Mouse (Mus musculus) neural tube, embryonic 14.5 days (tissue): ENCODE measurements around the gene Tmcc1. TPM values are rescaled to one million over a fixed set of nuclear protein-coding genes. Genes with fewer than 3 reads are reported as not detected.
A peak's percentile ranks its signal among the peaks of the same experiment; 100 is the strongest.

Source experiments
- ATAC-seq: fragments of 200-750 bp; cut with Nextera tagmentation; 2 replicates; pipeline ENCODE4 v1.8.0; 2017; ENCODE audit warnings: low read depth, mild to moderate bottlenecking, moderate TSS enrichment, moderate library complexity
- H3K27ac ChIP-seq: fragments of 300-500 bp; sonication (generic); 2 replicates; pipeline ENCODE4 v1.5.1; 2014; ENCODE audit warnings: low read depth, mild to moderate bottlenecking, control low read depth, low read length, moderate library complexity, mixed read lengths
- H3K27me3 ChIP-seq: fragments of 300-500 bp; sonication (generic); 2 replicates; pipeline ENCODE4 v1.6.1; 2014; ENCODE audit warnings: low read length; ENCODE audit not compliant: control insufficient read depth, insufficient read depth
- H3K36me3 ChIP-seq: fragments of 300-500 bp; sonication (generic); 2 replicates; pipeline ENCODE4 v1.6.1; 2014; ENCODE audit warnings: low read length, mixed read lengths; ENCODE audit not compliant: control insufficient read depth, insufficient read depth
- H3K4me1 ChIP-seq: fragments of 300-500 bp; sonication (generic); 2 replicates; pipeline ENCODE4 v1.6.1; 2014; ENCODE audit warnings: low read length; ENCODE audit not compliant: control insufficient read depth, insufficient read depth
- H3K4me2 ChIP-seq: fragments of 300-500 bp; sonication (generic); 2 replicates; pipeline ENCODE4 v1.6.1; 2014; ENCODE audit warnings: mild to moderate bottlenecking, low read depth, low read length, control low read depth
- H3K4me3 ChIP-seq: fragments of 300-500 bp; sonication (generic); 2 replicates; pipeline ENCODE4 v1.5.1; 2014; ENCODE audit warnings: low read depth, low read length, control low read depth, mixed read lengths
- H3K9ac ChIP-seq: fragments of 300-500 bp; sonication (generic); replicated peaks from 2 replicates; pipeline ENCODE4 v1.6.1; 2014; ENCODE audit warnings: low read depth, mild to moderate bottlenecking, control low read depth, low read length, mixed read lengths
- H3K9me3 ChIP-seq: fragments of 300-500 bp; sonication (generic); 2 replicates; pipeline ENCODE4 v1.6.1; 2016; ENCODE audit warnings: low read length; ENCODE audit not compliant: control insufficient read depth
- WGBS: fragments of 180-500 bp; shearing (Covaris S2); extraction: QIAGEN DNeasy Blood & Tissue Kit; methylation state at CpG from one replicate; pipeline ENCODE4 v1.1.7; 2014; 5-methylcytosine and 5-hydroxymethylcytosine counted together
- polyA plus RNA-seq: library from polyadenylated mRNA; unstranded; fragments of >200 nt; fragmentation: Nextera tagmentation; extraction: Ambion mirVana; gene quantifications from 2 replicates; pipeline ENCODE4 v1.2.1, GENCODE M21; 2014

Tmcc1 gene
- polyA plus RNA-seq, 1 experiment from 2014 or later: 27.2 TPM

DNA sequence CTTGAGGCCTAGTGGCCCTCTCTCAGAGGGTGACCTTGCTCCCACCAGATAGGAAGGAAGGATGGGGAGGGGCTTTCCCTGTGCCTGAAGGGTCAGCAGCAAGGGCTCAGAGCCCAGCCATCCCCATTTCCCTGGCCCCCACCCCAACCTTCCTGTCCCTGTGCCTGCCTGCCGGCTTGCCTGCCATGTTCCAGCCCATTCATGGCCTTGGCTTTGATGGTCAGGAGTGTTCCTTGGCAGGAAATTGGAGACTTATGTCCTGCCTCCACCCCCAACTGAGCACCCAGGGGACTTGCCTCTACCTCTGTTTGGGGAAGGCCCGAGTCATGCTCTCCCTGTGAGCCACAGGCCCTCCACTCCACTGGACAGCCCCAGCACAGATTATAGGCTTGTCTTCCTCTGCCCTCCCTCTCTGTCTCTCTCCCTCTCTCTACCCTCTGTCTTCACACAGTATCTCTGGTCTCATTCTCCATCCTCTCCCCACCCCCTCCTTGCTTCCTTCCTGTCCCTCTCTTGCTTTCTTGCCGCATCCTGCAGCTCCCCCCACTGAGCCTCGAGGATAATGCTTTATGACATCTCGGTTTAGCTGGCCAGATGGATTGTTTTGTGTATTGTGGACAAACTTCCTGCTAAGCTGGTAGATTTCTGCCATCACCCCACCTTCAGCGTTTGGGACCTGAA, 197.0 kb downstream of the Tmcc1 start:
- ATAC-seq: no peak

DNA sequence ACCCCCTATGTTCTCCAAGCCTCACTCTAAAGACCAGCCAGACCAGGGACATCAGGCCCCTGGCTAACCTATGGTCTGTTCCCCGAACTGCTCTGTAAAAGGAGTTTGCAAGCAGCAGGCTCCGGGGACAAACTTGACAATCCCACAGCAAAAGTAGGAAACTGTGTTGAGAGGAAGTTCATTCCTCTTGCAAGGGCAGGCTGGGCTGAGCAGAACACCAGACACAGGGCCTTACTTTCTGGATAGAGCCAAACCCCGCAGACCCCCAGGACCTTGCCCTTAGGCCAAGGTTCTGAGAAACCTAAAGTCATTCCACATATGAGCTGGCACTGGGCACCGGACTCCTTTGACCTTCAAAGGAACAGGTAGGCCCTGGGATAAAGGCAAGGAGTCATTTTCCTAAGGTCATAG, 197.8 kb downstream of the Tmcc1 start:
- Histone ChIP-seq H3K27me3 (peaks cover 23% of the 10 kb centered on the region), H3K4me1 (peaks cover 14% of the 10 kb centered on the region), H3K36me3 (no peaks in the 10 kb centered on the region), H3K9ac (no peak overlapping the region), H3K27ac (peak overlapping the region; percentile 23; the same call in 1 of the 2 replicates), H3K4me2 (no peak overlapping the region; the same call in 1 of the 2 replicates), H3K9me3 (no peaks in the 10 kb centered on the region), H3K4me3 (no peak overlapping the region)
- ATAC-seq: no peak
- 63% methylated on average over 4 of the region's 4 CpGs for WGBS

More for the DNA sequence above, 197.0 kb downstream of the Tmcc1 start:
- WGBS: 30% methylated on average over 6 of the region's 6 CpGs
- Histone ChIP-seq H3K27ac (no peak overlapping the region; the same call in 1 of the 2 replicates), H3K27me3 (peaks cover 23% of the 10 kb centered on the region), H3K36me3 (no peaks in the 10 kb centered on the region), H3K9me3 (no peaks in the 10 kb centered on the region), H3K4me2 (no peak overlapping the region), H3K4me1 (peaks cover 14% of the 10 kb centered on the region), H3K4me3 (no peak overlapping the region), H3K9ac (no peak overlapping the region)

DNA sequence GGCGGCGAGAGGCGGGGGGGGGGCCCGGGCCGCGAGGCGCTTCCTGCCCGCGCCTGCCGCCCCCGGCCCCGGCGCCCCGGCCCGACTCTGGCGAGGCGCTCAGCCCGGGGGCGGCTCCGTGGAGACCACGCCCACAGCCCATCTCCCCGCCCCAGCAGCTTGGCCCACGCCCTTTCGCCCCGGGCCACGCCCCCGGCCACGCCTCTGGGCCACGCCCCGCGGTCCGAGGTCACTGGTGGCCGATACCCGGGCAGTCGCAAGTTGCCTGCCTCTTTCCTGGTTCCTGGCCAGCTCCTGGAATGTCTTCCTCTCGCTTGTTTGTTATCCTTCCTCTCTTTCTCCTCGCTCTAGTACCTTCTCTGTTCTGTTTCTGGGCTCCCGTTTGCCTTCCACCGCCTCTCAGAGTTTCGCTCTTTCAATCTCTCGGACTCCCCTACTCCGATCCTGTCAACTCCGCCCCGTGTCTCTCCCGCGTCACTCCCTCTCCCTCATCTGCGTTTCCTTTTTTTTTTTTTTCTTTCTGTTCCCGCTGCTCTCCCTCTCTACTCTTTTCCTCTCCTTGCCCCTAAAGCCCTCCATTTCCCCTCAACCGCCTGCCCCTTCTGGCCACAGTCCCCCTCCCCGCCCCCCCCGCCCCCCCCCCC, 198.3 kb downstream of the Tmcc1 start, which contains the start of gene Plxnd1:
Gene Plxnd1, minus strand, starts transcription at position 129 of the 644 bp plus-strand sequence.
- ATAC-seq: peak; percentile 56
- WGBS: under 1% methylated on average over 25 of the region's 51 CpGs
- Histone ChIP-seq H3K4me3 (peak within 1 kb of the TSS; percentile 47), H3K27me3 (peaks cover 23% of the 10 kb centered on the region), H3K27ac (peak within 1 kb of the TSS; percentile 23; the same call in 1 of the 2 replicates), H3K4me2 (peak within 1 kb of the TSS; percentile 80), H3K9ac (peak within 1 kb of the TSS; percentile 52), H3K9me3 (no peaks in the 10 kb centered on the region), H3K36me3 (no peaks in the 10 kb centered on the region), H3K4me1 (peaks cover 14% of the 10 kb centered on the region)

DNA sequence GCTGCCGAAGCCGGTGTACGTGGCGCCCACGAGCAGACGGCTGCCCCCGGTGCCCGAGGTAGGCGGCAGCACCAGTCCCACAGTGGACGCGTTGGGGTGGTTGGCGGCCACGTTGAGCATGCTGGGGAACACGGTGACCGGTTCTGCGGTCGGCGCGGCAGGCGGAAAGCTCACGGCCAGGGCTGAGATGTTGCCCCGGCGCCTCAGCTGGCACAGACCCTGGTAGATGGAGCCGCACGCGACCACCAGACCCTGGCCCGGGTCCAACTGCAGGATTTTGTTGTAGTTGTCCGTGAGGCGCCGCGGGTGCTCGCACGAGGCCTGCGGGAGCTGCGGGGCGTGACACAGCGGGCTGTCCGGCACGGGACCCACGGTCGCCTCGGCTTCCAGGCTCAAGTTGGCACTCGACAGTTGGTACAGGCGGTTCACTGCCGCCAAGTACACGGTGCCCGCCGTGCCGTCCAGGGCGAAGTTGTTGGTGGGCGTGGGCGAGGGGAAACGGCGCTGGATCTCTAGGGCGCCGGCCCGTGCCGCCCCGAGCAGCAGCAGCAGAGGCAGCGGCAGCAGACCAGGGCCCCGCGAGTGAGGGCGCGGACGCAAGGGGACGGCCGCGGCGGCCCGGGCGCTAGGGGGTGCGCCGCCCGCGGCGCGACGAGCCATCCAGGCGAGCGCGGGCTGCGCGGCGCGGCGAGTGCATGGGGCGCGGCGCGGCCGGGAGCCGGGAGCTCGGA, 199.0 kb downstream of the Tmcc1 start:
- peaks cover 14% of the 10 kb centered on the region for H3K4me1 ChIP-seq
- no peaks in the 10 kb centered on the region for H3K9me3 ChIP-seq
- H3K9ac ChIP-seq: peak overlapping the region; percentile 52
- H3K4me3 ChIP-seq: peak overlapping the region; percentile 47
- no peaks in the 10 kb centered on the region for H3K36me3 ChIP-seq
- H3K4me2 ChIP-seq: peak overlapping the region; percentile 80
- H3K27me3 ChIP-seq: peaks cover 23% of the 10 kb centered on the region
- no peak overlapping the region for H3K27ac ChIP-seq
- WGBS: 1% methylated on average over 60 of the region's 93 CpGs
- ATAC-seq: peak; percentile 15; the same call in 1 of the 2 replicates

DNA sequence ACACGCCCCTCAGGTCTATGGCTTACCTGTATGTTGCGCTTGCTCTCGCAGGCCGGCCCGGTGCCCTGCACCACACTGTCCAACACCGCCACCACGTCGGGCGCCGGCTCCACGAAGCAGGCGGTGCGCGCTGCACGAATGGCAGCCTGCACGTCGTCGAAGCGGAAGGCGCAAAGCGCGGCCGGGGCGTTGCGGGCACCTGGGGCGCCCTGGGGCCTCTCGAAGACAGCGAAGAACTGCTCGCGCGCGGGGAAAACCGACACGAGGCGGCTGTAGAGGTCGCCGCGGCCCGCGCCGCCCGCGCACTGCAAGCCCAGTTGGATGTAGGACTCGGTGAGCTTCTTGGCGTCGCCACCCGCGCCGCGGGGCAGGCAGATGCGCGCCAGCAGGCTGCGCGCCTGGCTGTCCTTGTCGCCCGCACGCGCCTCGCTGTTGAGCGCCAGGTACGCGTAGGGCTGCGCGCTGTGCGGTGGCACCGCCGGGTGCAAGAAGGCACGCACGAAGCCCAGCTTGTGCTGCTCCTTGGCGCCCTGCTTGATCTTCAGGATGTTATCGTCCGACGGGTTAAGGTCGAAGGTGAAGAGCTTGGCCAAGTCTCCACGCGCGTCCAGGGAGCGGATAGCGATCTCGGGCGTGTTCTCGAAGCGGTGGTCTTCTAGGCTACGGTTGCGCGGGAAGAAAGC, 199.7 kb downstream of the Tmcc1 start:
- Histone ChIP-seq H3K9ac (peak overlapping the region; percentile 52), H3K4me2 (peak overlapping the region; percentile 80), H3K36me3 (no peaks in the 10 kb centered on the region), H3K4me1 (peaks cover 14% of the 10 kb centered on the region), H3K27ac (peak overlapping the region; percentile 5; the same call in 1 of the 2 replicates), H3K9me3 (no peaks in the 10 kb centered on the region), H3K27me3 (peaks cover 23% of the 10 kb centered on the region), H3K4me3 (peak overlapping the region; percentile 47)
- WGBS: 1% methylated on average over 86 of the region's 86 CpGs
- 0 out of 2 replicates have a peak, but pooled peaks have one; percentile 1 for ATAC-seq

DNA sequence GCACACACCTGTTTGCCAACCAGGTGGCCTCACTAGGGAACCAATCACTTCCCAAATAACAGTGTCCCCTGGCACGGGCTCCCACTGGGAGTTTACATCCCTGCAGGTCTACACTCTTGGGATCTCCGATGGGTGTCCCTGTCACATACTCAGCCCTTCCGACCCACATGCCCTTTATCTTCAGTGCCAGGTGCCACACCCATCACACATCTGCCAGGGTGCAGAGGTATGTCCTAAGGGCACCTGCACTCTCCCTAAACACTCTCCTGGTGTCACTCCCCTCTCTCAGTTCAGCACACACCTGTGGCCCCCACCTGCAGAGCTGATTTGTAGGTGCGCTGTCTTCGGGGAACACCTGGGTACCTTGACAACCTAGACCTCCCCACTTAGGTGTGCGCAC, 200.3 kb downstream of the Tmcc1 start:
- H3K4me3 ChIP-seq: peak overlapping the region; percentile 47
- H3K36me3 ChIP-seq: no peaks in the 10 kb centered on the region
- no peak overlapping the region for H3K27ac ChIP-seq
- WGBS: 46% methylated on average over 6 of the region's 6 CpGs
- 0 out of 2 replicates have a peak, but pooled peaks have one; percentile 2 for ATAC-seq
- H3K9me3 ChIP-seq: no peaks in the 10 kb centered on the region
- peak overlapping the region; percentile 52; the same call in 1 of the 2 replicates for H3K9ac ChIP-seq
- peak overlapping the region; percentile 80 for H3K4me2 ChIP-seq
- H3K4me1 ChIP-seq: peaks cover 14% of the 10 kb centered on the region
- H3K27me3 ChIP-seq: peaks cover 23% of the 10 kb centered on the region

DNA sequence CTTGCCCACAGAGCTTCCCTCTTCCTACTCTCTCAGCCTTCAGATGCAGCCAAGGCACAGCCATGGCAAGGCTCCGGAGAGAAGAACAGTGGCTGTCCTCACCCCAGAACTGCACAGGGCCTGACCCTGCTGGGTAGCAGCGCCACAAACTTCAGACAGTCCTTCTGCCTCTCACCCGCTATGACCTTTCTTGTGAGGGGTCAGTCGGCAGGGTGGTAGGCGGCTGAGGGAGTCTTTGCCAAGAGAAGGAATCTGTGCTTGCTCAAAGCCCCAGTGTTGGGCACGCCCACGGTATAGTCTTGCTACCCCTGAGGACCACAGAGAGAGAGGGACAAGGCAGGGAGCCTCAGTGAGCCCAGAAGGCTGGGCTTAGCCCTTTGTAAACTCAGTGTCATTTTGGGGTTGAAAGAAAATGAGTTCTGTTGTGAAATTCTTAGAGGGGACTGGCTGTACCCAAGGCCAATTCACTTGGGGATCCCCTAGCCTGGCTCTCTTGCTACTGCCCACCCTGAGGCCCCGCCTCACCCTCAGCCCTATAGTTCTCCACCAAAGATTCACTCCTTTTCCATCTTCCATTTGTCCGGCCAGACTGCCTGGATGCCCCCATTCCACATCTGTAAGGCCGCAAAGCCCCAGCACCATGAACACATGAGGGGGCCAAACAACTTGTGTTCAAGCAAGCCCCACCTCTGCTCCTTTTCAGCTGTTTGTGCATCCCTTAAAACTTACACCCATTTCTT, 201.2 kb downstream of the Tmcc1 start:
- no peak overlapping the region for H3K9ac ChIP-seq
- no peak overlapping the region for H3K27ac ChIP-seq
- 24% methylated on average over 10 of the region's 10 CpGs for WGBS
- H3K4me3 ChIP-seq: peak overlapping the region; percentile 16
- H3K27me3 ChIP-seq: peaks cover 23% of the 10 kb centered on the region
- H3K9me3 ChIP-seq: no peaks in the 10 kb centered on the region
- H3K36me3 ChIP-seq: no peaks in the 10 kb centered on the region
- H3K4me2 ChIP-seq: peak overlapping the region; percentile 80; the same call in 1 of the 2 replicates
- no peak for ATAC-seq
- H3K4me1 ChIP-seq: peaks cover 19% of the 10 kb centered on the region
